Mouse (Mus musculus): Measurements from ENCODE around the gene Dusp18.

GRCm38 (mm10) chr11:3862661-3863453 lies 32.2 kb upstream of the Dusp18 start:
- no peak for TF ChIP-seq POLR2A (IDR thresholded peaks at IDR 0.05; ENCODE audit: borderline replicate concordance, extremely low read depth, insufficient read depth, insufficient read length, poor library complexity, severe bottlenecking)
- TF ChIP-seq CTCF (IDR thresholded peaks at IDR 0.05; ENCODE audit: borderline replicate concordance, extremely low read depth, insufficient read depth, insufficient read length): no peak

Data from brain, embryonic 14.5 days (tissue).